Mouse (Mus musculus): ENCODE measurements around the gene Cyp2s1. TPM values are rescaled to one million over a fixed set of nuclear protein-coding genes. Genes with fewer than 3 reads are reported as not detected.
A peak's percentile ranks its signal among the peaks of the same experiment; 100 is the strongest.

The Cyp2s1 gene
- 3.3 and 3.6 TPM in 2 replicates for polyA plus RNA-seq (2012; rRNA removed)

GRCm38 (mm10) chr7:25816241-25816919 lies at the start of gene Cyp2s1:
Gene Cyp2s1, minus strand, starts transcription at chr7:25816913.
- peak in 1 of 2 experiments; percentile 15 for DNase-seq (ENCODE audit: extremely low spot score in 1 of 2, low spot score in 1 of 2)

GRCm38 (mm10) chr7:25864861-25865260 lies 48.1 kb upstream of the Cyp2s1 start:
- no peak for DNase-seq (ENCODE audit: extremely low spot score in 1 of 2, low spot score in 1 of 2)

GRCm38 (mm10) chr7:25863756-25864155 lies 47.0 kb upstream of the Cyp2s1 start:
- no peak for DNase-seq (ENCODE audit: extremely low spot score in 1 of 2, low spot score in 1 of 2)

DNA sequence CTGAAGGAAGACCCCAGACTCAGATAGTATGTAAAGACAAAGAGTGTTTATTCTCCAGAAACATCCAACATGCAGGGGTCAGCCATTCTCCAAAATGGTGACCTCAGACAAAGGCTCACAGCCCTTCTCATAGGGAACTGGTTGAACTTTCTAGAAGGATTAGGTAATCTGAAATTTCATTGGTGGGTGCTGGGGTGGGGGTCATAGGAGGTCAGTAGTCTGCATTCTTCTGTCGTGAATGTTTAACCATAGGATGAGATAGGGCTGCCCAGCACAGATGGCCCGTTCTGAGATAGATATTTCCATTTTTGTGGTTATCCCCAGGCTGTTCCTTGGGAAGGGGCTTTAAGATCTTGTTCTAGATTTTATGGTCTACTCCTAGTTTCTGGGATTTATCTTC lies 45.7 kb upstream of the Cyp2s1 start:
- no peak for DNase-seq (ENCODE audit: extremely low spot score in 1 of 2, low spot score in 1 of 2)

- peak in 1 of 2 experiments; percentile 6 for DNase-seq (ENCODE audit: extremely low spot score in 1 of 2, low spot score in 1 of 2)
Measured at GRCm38 (mm10) chr7:25859962-25860870, 43.5 kb upstream of the Cyp2s1 start.

DNA sequence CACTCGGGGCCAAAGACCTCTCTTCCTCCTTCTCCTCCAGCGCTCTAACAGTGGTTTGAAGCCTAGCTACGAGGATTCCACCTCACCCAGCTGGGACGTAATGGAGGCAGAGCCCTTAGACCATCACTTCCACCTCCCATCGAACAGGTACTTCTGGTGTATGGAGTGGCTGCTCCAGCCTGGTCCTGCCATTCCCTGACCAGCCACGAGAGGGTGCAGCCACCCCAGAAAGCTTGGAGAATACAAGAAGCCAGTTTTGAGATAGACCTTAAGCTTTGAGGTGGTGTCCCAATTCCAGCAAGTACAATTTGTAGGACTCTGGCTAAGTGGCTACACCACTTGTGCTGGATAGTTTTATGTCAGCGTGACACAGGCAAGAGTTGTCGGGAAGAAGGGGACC lies 38.4 kb upstream of the Cyp2s1 start:
- peak; percentile 3 to 68 for DNase-seq (ENCODE audit: extremely low spot score in 1 of 2, low spot score in 1 of 2)

- no peak for DNase-seq (ENCODE audit: extremely low spot score in 1 of 2, low spot score in 1 of 2)
Measured at GRCm38 (mm10) chr7:25848444-25848812, 31.7 kb upstream of the Cyp2s1 start.

- DNase-seq (ENCODE audit: extremely low spot score in 1 of 2, low spot score in 1 of 2) = peak; percentile 58 to 94
Measured at GRCm38 (mm10) chr7:25847722-25848443, 31.2 kb upstream of the Cyp2s1 start.

DNA sequence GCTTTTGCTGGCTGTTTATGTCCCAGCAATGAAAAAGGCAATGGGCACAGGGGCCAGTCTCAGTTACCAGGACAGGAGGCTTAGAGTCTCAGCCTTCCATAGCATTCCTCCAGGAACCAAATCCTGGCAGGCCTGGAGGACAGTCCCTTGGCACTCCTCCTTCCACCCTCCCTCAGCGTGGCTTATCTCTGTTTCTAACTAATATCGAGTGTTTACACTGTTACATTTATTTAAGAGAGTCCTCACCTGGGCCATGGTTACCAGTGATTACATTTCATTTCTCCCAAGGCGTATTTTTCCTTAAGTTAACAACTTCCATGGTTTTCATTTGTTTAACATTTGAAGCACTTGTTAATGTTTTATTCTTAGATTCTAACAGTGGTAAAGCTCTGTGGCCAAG lies 28.2 kb upstream of the Cyp2s1 start:
- DNase-seq (ENCODE audit: extremely low spot score in 1 of 2, low spot score in 1 of 2) = no peak

GRCm38 (mm10) chr7:25844423-25844822 lies 27.7 kb upstream of the Cyp2s1 start:
- DNase-seq (ENCODE audit: extremely low spot score in 1 of 2, low spot score in 1 of 2) = no peak

DNA sequence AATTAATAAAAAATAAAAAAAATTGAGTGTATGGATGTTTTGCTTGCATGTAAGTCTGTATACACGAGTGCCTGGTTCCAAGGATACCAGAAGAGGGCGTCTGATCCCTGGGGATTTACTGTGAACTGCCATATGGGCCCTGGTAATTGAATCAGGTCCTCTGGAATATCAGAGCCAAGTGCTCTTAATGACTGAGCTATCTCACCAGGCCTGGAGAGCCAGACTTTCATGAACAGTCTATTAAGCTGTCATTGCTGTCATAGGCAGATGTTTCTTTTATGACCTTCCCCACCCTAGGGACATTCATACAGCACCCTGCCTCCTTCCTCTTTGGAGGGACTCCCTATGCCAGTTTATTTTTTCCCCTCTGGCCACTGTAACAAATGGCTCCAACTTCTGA lies 26.8 kb upstream of the Cyp2s1 start:
- no peak for DNase-seq (ENCODE audit: extremely low spot score in 1 of 2, low spot score in 1 of 2)

GRCm38 (mm10) chr7:25840908-25841307 lies 24.2 kb upstream of the Cyp2s1 start:
- DNase-seq (ENCODE audit: extremely low spot score in 1 of 2, low spot score in 1 of 2) = no peak

DNA sequence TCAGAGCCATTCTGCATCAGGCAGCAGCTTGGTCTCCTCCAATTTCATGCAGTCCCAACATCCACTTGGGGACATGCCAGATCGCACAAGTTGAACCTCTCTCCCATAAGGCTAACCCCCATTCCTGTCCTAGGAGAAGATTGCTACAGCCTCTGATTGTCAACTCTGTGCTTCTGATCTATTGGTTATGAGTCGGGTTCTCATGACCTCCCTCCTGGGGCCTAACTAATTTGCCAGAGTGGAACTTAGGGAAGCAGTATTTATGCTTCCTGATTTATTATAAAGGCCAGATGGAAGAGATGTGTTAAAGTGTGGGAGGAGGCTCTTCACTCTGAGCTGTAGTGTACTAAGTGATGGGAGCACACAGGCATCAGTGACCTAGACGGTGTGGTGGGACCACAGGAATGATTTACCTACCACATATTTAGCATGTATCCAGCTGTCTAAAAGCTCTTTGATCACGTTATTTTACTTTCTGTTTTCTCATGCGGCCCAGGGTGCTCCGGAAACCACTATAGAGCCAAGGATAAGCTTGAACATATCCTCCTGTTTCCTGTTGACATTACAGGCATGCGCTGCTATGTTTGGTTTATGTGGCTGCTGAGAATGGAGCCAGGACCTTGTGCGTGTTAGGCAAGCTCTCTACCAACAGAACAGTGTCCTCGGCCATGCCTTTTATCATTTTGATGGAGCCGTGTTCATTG lies 18.6 kb upstream of the Cyp2s1 start:
- DNase-seq (ENCODE audit: extremely low spot score in 1 of 2, low spot score in 1 of 2) = no peak

GRCm38 (mm10) chr7:25831557-25832530 lies 15.1 kb upstream of the Cyp2s1 start:
- peak in 1 of 2 experiments; percentile 9 for DNase-seq (ENCODE audit: extremely low spot score in 1 of 2, low spot score in 1 of 2)

DNA sequence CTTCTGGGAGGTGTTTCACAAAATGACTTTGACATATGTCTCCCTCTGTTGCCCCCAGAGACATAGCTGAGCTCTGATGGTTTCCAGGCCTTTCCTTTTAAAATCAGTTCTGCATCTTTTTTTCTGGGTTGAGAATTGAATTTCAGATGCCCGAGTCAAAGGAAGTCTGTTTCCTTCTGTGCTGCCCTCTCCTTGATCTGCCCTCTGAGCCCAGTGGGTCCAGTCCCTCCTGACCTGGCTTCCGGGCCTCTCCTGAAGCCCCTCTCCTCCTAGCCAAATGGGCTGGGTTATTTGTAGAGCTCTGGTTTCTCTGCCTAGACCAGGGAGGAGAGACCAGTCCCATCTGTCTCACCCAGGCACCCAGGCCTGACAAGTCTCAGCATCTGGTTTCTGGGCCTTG lies 13.5 kb upstream of the Cyp2s1 start:
- DNase-seq (ENCODE audit: extremely low spot score in 1 of 2, low spot score in 1 of 2) = no peak

- DNase-seq (ENCODE audit: extremely low spot score in 1 of 2, low spot score in 1 of 2) = peak in 1 of 2 experiments; percentile 11
Measured at GRCm38 (mm10) chr7:25827199-25827598, 10.5 kb upstream of the Cyp2s1 start.

DNA sequence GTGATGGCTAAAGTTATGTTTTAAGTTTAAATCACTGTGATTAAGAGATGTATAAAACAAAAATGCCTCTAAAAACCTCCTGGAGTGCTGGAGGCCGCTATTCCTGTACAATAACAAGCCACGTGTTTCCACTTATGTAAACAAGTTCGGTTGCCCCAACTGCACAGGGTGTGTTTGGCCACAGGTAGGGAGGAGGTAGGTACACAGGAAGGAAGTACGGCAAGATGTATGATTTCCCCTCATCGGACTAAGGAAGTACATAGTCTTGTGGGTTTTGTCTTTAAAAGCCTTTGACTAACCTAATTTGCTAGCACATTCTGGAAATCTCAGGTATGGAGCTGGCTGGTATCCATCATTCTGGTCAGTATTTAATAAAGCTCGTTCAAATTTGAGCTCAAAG lies 9.3 kb upstream of the Cyp2s1 start:
- DNase-seq (ENCODE audit: extremely low spot score in 1 of 2, low spot score in 1 of 2) = no peak

- no peak for DNase-seq (ENCODE audit: extremely low spot score in 1 of 2, low spot score in 1 of 2)
Measured at GRCm38 (mm10) chr7:25825043-25825442, 8.3 kb upstream of the Cyp2s1 start.

DNA sequence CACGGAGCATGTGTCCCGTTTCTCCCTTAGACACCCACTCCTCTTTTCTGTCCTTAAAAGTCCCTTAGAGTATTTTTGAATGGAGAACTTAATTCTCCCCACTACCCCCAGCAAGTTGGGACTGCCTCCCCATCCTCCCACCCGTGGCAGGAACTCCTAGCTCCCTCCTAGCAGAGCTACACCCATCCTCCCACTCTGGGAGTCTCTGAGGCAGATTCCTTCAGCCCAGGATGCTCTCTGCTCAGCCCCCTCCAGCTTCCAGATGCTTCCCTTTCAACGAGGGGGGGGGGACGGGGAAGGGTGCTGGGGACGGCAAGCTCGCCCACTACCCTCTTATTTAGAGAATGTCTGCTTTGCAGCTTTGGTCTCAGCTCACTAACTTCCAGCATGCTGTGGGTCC lies 1.1 kb downstream of the Cyp2s1 start:
- peak in 1 of 2 experiments; percentile 19 for DNase-seq (ENCODE audit: extremely low spot score in 1 of 2, low spot score in 1 of 2)

All from frontal cortex, adult 2 months (tissue).